Comparison of ENCODE assay signal across 14 mouse cellular contexts in genomic region chr12:30344806-30345205, GRCm38 (mm10). TPM values are rescaled to one million over a fixed set of nuclear protein-coding genes. Genes with fewer than 3 reads are reported as not detected.
A peak's percentile ranks its signal among the peaks of the same experiment; 100 is the strongest.
DNase-seq lines count a peak whose midpoint lies in the region; ATAC-seq lines count a peak whose summit lies in the region.
"Had no signal": no experiment of that assay in that cellular context is flagged by ENCODE, and none has a peak within 500 bp of the region (broad histone marks: within the 10 kb centered on the region; RNA-seq: fewer than 3 reads in every experiment).

No protein-coding gene starts in this region.

- no peak for ATAC-seq in neural tube, embryonic 11.5 days (ENCODE audit: insufficient read depth, low FRiP score, low TSS enrichment)
- no peak for ATAC-seq in hindbrain, embryonic 13.5 days (ENCODE audit: low FRiP score)
- ATAC-seq: inflammation-experienced regulatory T-cells, adult 6 months had no signal

- no peaks in the 10 kb centered on the region for H3K36me3 ChIP-seq in neural tube, embryonic 11.5 days (ENCODE audit: control insufficient read depth, insufficient read depth, low read length)
- no peaks in the 10 kb centered on the region for H3K36me3 ChIP-seq in hindbrain, embryonic 13.5 days
- H3K36me3 ChIP-seq: embryonic facial prominence, embryonic 15.5 days; G1E; stomach, embryonic 15.5 days had no signal

- WGBS in neural tube, embryonic 11.5 days: 30% methylated on average over 1 of the region's 1 CpGs
- 38% methylated on average over 1 of the region's 1 CpGs for WGBS in hindbrain, embryonic 13.5 days

- no peaks in the 10 kb centered on the region for H3K9me3 ChIP-seq in neural tube, embryonic 11.5 days (ENCODE audit: control insufficient read depth, low read length)
- no peaks in the 10 kb centered on the region for H3K9me3 ChIP-seq in hindbrain, embryonic 13.5 days
- H3K9me3 ChIP-seq: embryonic facial prominence, embryonic 15.5 days; stomach, embryonic 15.5 days had no signal

- no peak overlapping the region for H3K4me2 ChIP-seq in neural tube, embryonic 11.5 days (ENCODE audit: low read depth)
- no peak overlapping the region for H3K4me2 ChIP-seq in hindbrain, embryonic 13.5 days
- H3K4me2 ChIP-seq: embryonic facial prominence, embryonic 15.5 days; stomach, embryonic 15.5 days had no signal

- H3K27ac ChIP-seq in neural tube, embryonic 11.5 days (ENCODE audit: low read depth, low read length): no peak overlapping the region
- H3K27ac ChIP-seq in hindbrain, embryonic 13.5 days: no peak overlapping the region
- H3K27ac ChIP-seq: embryonic facial prominence, embryonic 15.5 days; stomach, embryonic 15.5 days had no signal

- H3K4me3 ChIP-seq in neural tube, embryonic 11.5 days (ENCODE audit: low read depth, low read length): no peak overlapping the region
- H3K4me3 ChIP-seq in hindbrain, embryonic 13.5 days: no peak overlapping the region
- H3K4me3 ChIP-seq: embryonic facial prominence, embryonic 15.5 days; stomach, embryonic 15.5 days had no signal

- H3K9ac ChIP-seq in neural tube, embryonic 11.5 days (ENCODE audit: low read length): no peak overlapping the region
- no peak overlapping the region for H3K9ac ChIP-seq in hindbrain, embryonic 13.5 days
- H3K9ac ChIP-seq: embryonic facial prominence, embryonic 15.5 days; stomach, embryonic 15.5 days had no signal

- no peaks in the 10 kb centered on the region for H3K4me1 ChIP-seq in neural tube, embryonic 11.5 days (ENCODE audit: control insufficient read depth, insufficient read depth, low read length)
- H3K4me1 ChIP-seq in hindbrain, embryonic 13.5 days (replicated peaks): peaks cover 6% of the 10 kb centered on the region; the same call in 1 of the 2 replicates
- H3K4me1 ChIP-seq: embryonic facial prominence, embryonic 15.5 days; stomach, embryonic 15.5 days had no signal

- DNase-seq in embryo, embryonic 11.5 days (ENCODE audit: low read depth, low spot score): peak; percentile 24
- DNase-seq in embryo, embryonic 10 days (ENCODE audit: low spot score): no peak
- peak; percentile 36 for DNase-seq in kidney, postnatal 10 days
- no peak for DNase-seq in kidney, adult 11 months
- peak; percentile 38 for DNase-seq in neural tube, embryonic 11.5 days (ENCODE audit: low spot score)
- DNase-seq in neural tube, embryonic 10.5 days (ENCODE audit: extremely low spot score, low spot score): no peak
- peak; percentile 49 for DNase-seq in mesoderm, embryonic 11.5 days (ENCODE audit: low read depth, low spot score)
- DNase-seq: left cerebral cortex, postnatal 4 days had no signal

- no peaks in the 10 kb centered on the region for H3K27me3 ChIP-seq in neural tube, embryonic 11.5 days (ENCODE audit: control insufficient read depth, insufficient read depth, low read length)
- no peaks in the 10 kb centered on the region for H3K27me3 ChIP-seq in hindbrain, embryonic 13.5 days
- H3K27me3 ChIP-seq: embryonic facial prominence, embryonic 15.5 days; stomach, embryonic 15.5 days had no signal

RNA-seq across cellular contexts. Expression of gene Sntg2, which starts 28.4 kb away (rescaled TPM):
- polyA plus RNA-seq in neural tube, embryonic 11.5 days (2014; fragmentation: Nextera tagmentation; extraction: Ambion mirVana): 0.94 and 1.7 TPM in 2 replicates
- 1.4 and 1.8 TPM in 2 replicates for polyA plus RNA-seq in hindbrain, embryonic 13.5 days (2015; fragmentation: Nextera tagmentation; extraction: Ambion mirVana)
- polyA plus RNA-seq: G1E; inflammation-experienced regulatory T-cells, adult 6 months; thymus, postnatal 0 days had no signal

Comparison
In these comparisons a context has a peak if more than half of its experiments do, and no peak if none do; other contexts are left out.
1. DNase-seq: peak in embryo, embryonic 11.5 days (single experiment), kidney, postnatal 10 days (single experiment), neural tube, embryonic 11.5 days (single experiment) and mesoderm, embryonic 11.5 days (single experiment); none in embryo, embryonic 10 days (single experiment), kidney, adult 11 months (single experiment) and neural tube, embryonic 10.5 days (single experiment).